In the genomic region with DNA sequence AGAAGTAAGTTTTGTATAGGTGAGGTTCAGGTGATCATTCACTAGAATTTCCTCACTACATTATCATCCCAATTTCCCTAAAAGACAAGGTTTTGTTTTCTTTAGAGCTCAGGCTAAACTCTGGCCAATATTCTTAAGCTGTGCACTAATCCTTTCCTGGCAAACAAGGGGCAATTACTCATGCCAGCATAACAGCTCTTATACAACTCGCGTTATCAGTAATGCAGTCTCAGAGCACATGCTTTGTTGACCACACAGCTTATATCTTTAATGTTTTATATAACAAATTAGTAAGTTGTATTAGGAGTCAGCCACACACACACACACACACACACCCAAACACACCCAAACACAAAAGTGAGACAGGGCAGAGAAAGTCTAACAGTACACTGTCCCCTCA, we compare ENCODE assay signal across 9 mouse cellular contexts. TPM values are rescaled to one million over a fixed set of nuclear protein-coding genes. Genes with fewer than 3 reads are reported as not detected.
A peak's percentile ranks its signal among the peaks of the same experiment; 100 is the strongest.
DNase-seq lines count a peak whose midpoint lies in the region; ATAC-seq and TF ChIP-seq lines count a peak whose summit lies in the region.
"Had no signal": no experiment of that assay in that cellular context is flagged by ENCODE, and none has a peak within 500 bp of the region (broad histone marks: within the 10 kb centered on the region; RNA-seq: fewer than 3 reads in every experiment).

No protein-coding gene starts in this region.

- peak overlapping the region; percentile 77 for H3K4me3 ChIP-seq in heart, embryonic 15.5 days
- H3K4me3 ChIP-seq in MEL (ENCODE audit: control insufficient read depth in 1 of 2, insufficient read depth in 1 of 2, low read depth in 2 of 2, low read length in 2 of 2) = peak overlapping the region; percentile 85 to 99
- peak overlapping the region; percentile 96 for H3K4me3 ChIP-seq in hindbrain, embryonic 10.5 days

- H3K9ac ChIP-seq in heart, embryonic 15.5 days = peak overlapping the region; percentile 94
- peak overlapping the region; percentile 100 for H3K9ac ChIP-seq in MEL (ENCODE audit: control insufficient read depth, low read depth, low read length, poor library complexity, severe bottlenecking)

- peaks cover 59% of the 10 kb centered on the region for H3K79me2 ChIP-seq in MEL (ENCODE audit: control insufficient read depth, insufficient read depth, low read length, poor library complexity)

- no peak for ATAC-seq in heart, embryonic 15.5 days (replicated peaks; ENCODE audit: insufficient number of reproducible peaks, insufficient read depth, low FRiP score, low read depth)
- ATAC-seq in megakaryocyte-erythroid progenitor cell, adult 5-6 weeks (replicated peaks; ENCODE audit: low FRiP score, low TSS enrichment, poor library complexity, severe bottlenecking) = peak; percentile 17

- H3K27ac ChIP-seq in heart, embryonic 15.5 days = peak overlapping the region; percentile 90; the same call in 1 of the 2 replicates
- H3K27ac ChIP-seq in MEL (ENCODE audit: control insufficient read depth, low read depth, low read length) = peak overlapping the region; percentile 80
- peak overlapping the region; percentile 100 for H3K27ac ChIP-seq in hindbrain, embryonic 10.5 days

- 29% methylated on average over 2 of the region's 2 CpGs for WGBS in heart, embryonic 15.5 days
- 78% methylated on average over 2 of the region's 2 CpGs for WGBS in hindbrain, embryonic 10.5 days

- TF ChIP-seq POLR2A in MEL (IDR thresholded peaks at IDR 0.05; ENCODE audit: control insufficient read depth in 1 of 2, insufficient read depth in 1 of 2, low read depth in 1 of 2, low read length in 2 of 2, poor library complexity in 1 of 2) = no peak

- H3K4me2 ChIP-seq in heart, embryonic 15.5 days = peak overlapping the region; percentile 81

- peak in 1 of 2 experiments; percentile 21; a peak in 1 of 4 replicates for TF ChIP-seq EP300 in MEL (IDR thresholded peaks at IDR 0.05; ENCODE audit: low read depth in 1 of 2, low read length in 2 of 2)

- no peak for DNase-seq in heart, postnatal 4 days
- peak; percentile 57 for DNase-seq in MEL (ENCODE audit: low read depth, low spot score)
- DNase-seq in hindbrain, embryonic 10.5 days (ENCODE audit: low spot score) = no peak
- DNase-seq in adrenal gland, postnatal 10 days = no peak
- no peak for DNase-seq in layer of hippocampus, postnatal 10 days (ENCODE audit: low spot score in 2 of 2)
- no peak for DNase-seq in kidney, adult 11 months
- DNase-seq: gastrocnemius, postnatal 14 days had no signal

- no peaks in the 10 kb centered on the region for H3K9me3 ChIP-seq in heart, embryonic 15.5 days (replicated peaks)
- H3K9me3 ChIP-seq in MEL (replicated peaks; ENCODE audit: insufficient read depth, low read length) = no peaks in the 10 kb centered on the region
- no peaks in the 10 kb centered on the region for H3K9me3 ChIP-seq in hindbrain, embryonic 10.5 days

- peaks cover 33% of the 10 kb centered on the region for H3K36me3 ChIP-seq in heart, embryonic 15.5 days
- peaks cover 31 to 66% of the 10 kb centered on the region in 2 experiments for H3K36me3 ChIP-seq in MEL (ENCODE audit: control insufficient read depth in 1 of 2, insufficient read depth in 2 of 2, low read length in 2 of 2)
- H3K36me3 ChIP-seq in hindbrain, embryonic 10.5 days = peaks cover 54% of the 10 kb centered on the region

- no peak for TF ChIP-seq RAD21 in MEL (IDR thresholded peaks at IDR 0.05; ENCODE audit: low read depth, low read length)

- H3K4me1 ChIP-seq in heart, embryonic 15.5 days (replicated peaks) = peaks cover 22% of the 10 kb centered on the region
- H3K4me1 ChIP-seq in MEL (ENCODE audit: control insufficient read depth in 1 of 2, insufficient read depth in 2 of 2, low read length in 2 of 2) = peaks cover 29 to 30% of the 10 kb centered on the region in 2 experiments
- peaks cover 28% of the 10 kb centered on the region for H3K4me1 ChIP-seq in hindbrain, embryonic 10.5 days (replicated peaks)

- no peak for TF ChIP-seq CTCF in MEL (IDR thresholded peaks at IDR 0.05 in 2 of 3, conservative IDR thresholded peaks at IDR 0.05 in 1 of 3; ENCODE audit: control insufficient read depth in 1 of 3, insufficient read depth in 1 of 3, low read depth in 2 of 3, low read length in 3 of 3, poor library complexity in 1 of 3, severe bottlenecking in 1 of 3)

- no peaks in the 10 kb centered on the region for H3K27me3 ChIP-seq in heart, embryonic 15.5 days
- no peaks in the 10 kb centered on the region for H3K27me3 ChIP-seq in MEL (ENCODE audit: control insufficient read depth in 1 of 2, insufficient read depth in 2 of 2, low read length in 2 of 2)
- H3K27me3 ChIP-seq in hindbrain, embryonic 10.5 days (ENCODE audit: insufficient read depth, poor library complexity, severe bottlenecking) = no peaks in the 10 kb centered on the region

TF ChIP-seq in MEL, 35 proteins besides CTCF, POLR2A, EP300 and RAD21:
- TF ChIP-seq MAX (IDR thresholded peaks at IDR 0.05; ENCODE audit: low read length) = peak; percentile 75
- peak; percentile 57 for TF ChIP-seq SIN3A (IDR thresholded peaks at IDR 0.05; ENCODE audit: low read length)
- peak; percentile 89 for TF ChIP-seq MXI1 (IDR thresholded peaks at IDR 0.05; ENCODE audit: low read depth, low read length)
- peak; percentile 69 for TF ChIP-seq GATA1 (IDR thresholded peaks at IDR 0.05; ENCODE audit: low read depth, low read length)
- no peak for TF ChIP-seq E2F4 (IDR thresholded peaks at IDR 0.05; ENCODE audit: borderline replicate concordance, low read depth, low read length)
- peak; percentile 87 for TF ChIP-seq MYC (IDR thresholded peaks at IDR 0.05; ENCODE audit: low read depth, low read length)
- TF ChIP-seq TAL1 (IDR thresholded peaks at IDR 0.05; ENCODE audit: low read length) = peak; percentile 37; the same call in 1 of the 2 replicates
- TF ChIP-seq ETS1 (IDR thresholded peaks at IDR 0.05; ENCODE audit: low read depth, low read length) = 0 out of 2 replicates have a peak, but pooled peaks have one; percentile 39
- no peak for TF ChIP-seq POLR2AphosphoS5 (IDR thresholded peaks at IDR 0.05; ENCODE audit: borderline replicate concordance, low read depth, low read length)
TF ChIP-seq in MEL: peak in this region for 7.

RNA-seq across cellular contexts. Expression of a gene that starts 1.8 kb away (rescaled TPM):
- 57.8 and 61.7 TPM in 2 replicates for polyA plus RNA-seq in heart, embryonic 15.5 days (2015; fragmentation: Nextera tagmentation; extraction: Ambion mirVana)
- total RNA-seq in heart, postnatal 4 days (2021) = 10 to 100 TPM; 48.2 to 51.9 TPM
- total RNA-seq in MEL (2012; rRNA removed) = 78.2 and 80.4 TPM in 2 replicates
- 100 to 1,000 TPM; 103 to 979 TPM for polyA plus RNA-seq in MEL (2012; ENCODE audit: insufficient read depth in 1 of 2, insufficient read length in 2 of 2, low read depth in 1 of 2, low replicate concordance in 2 of 2, missing spikeins in 1 of 2)
- polyA plus RNA-seq in hindbrain, embryonic 10.5 days (2016; fragmentation: Nextera tagmentation; extraction: Ambion mirVana) = 136 and 142 TPM in 2 replicates
- total RNA-seq in megakaryocyte-erythroid progenitor cell, adult 5-6 weeks (2014; fragmentation: Nextera tagmentation) = 54.6 and 67.9 TPM in 2 replicates
- total RNA-seq in megakaryocyte-erythroid progenitor cell, adult 5-6 weeks (2017) = 61.7 and 65.6 TPM in 2 replicates
- total RNA-seq in adrenal gland, postnatal 10 days (2021) = 10 to 100 TPM; 48.9 to 54.4 TPM
- 10 to 100 TPM; 46.2 to 51.7 TPM for total RNA-seq in layer of hippocampus, postnatal 10 days (2021)

RNA-seq across cellular contexts. Expression of a gene that starts 51.1 kb away (rescaled TPM):
- 23.3 and 28.0 TPM in 2 replicates for polyA plus RNA-seq in heart, embryonic 15.5 days (2015; fragmentation: Nextera tagmentation; extraction: Ambion mirVana)
- total RNA-seq in heart, postnatal 4 days (2021) = 10 to 100 TPM; 19.4 to 21.1 TPM
- 9.9 and 12.0 TPM in 2 replicates for total RNA-seq in MEL (2012; rRNA removed)
- polyA plus RNA-seq in MEL (2012; ENCODE audit: insufficient read depth in 1 of 2, insufficient read length in 2 of 2, low read depth in 1 of 2, low replicate concordance in 2 of 2, missing spikeins in 1 of 2) = 10 to 100 TPM in 1 of 2 experiments, not detected in 1; 29.6 TPM
- polyA plus RNA-seq in hindbrain, embryonic 10.5 days (2016; fragmentation: Nextera tagmentation; extraction: Ambion mirVana) = 42.5 and 45.3 TPM in 2 replicates
- 24.1 and 37.8 TPM in 2 replicates for total RNA-seq in megakaryocyte-erythroid progenitor cell, adult 5-6 weeks (2014; fragmentation: Nextera tagmentation)
- total RNA-seq in megakaryocyte-erythroid progenitor cell, adult 5-6 weeks (2017) = 22.0 and 25.1 TPM in 2 replicates
- 10 to 100 TPM; 16.5 to 18.7 TPM for total RNA-seq in adrenal gland, postnatal 10 days (2021)
- 10 to 100 TPM; 27.4 to 28.2 TPM for total RNA-seq in layer of hippocampus, postnatal 10 days (2021)
